Mouse (Mus musculus) brain, embryonic 14.5 days (tissue): Measurements from ENCODE around the gene Eif4e2.

Experiments
- CTCF ChIP-seq: fragments of 200-500 bp; IDR thresholded peaks from 2 replicates; pipeline ENCODE4 v1.5.1; 2012; ENCODE audit warnings: inconsistent platforms, mild to moderate bottlenecking, moderate library complexity, borderline replicate concordance; ENCODE audit not compliant: insufficient read depth, insufficient read length; ENCODE audit errors: extremely low read depth
- POLR2A ChIP-seq: fragments of 200-500 bp; IDR thresholded peaks from 2 replicates; pipeline ENCODE4 v1.6.1; 2012; ENCODE audit warnings: mild to moderate bottlenecking, inconsistent platforms, borderline replicate concordance; ENCODE audit not compliant: poor library complexity, insufficient read depth, insufficient read length, severe bottlenecking; ENCODE audit errors: extremely low read depth

- TF ChIP-seq POLR2A (no peak), CTCF (no peak)
These were observed 11.9 kb upstream of the Eif4e2 start for GRCm38 (mm10) chr1:87201848-87202247.
